Comparison of ENCODE assay signal across 8 mouse cellular contexts in genomic region chr6:54816388-54817065, GRCm38 (mm10). TPM values are rescaled to one million over a fixed set of nuclear protein-coding genes. Genes with fewer than 3 reads are reported as not detected.
DNase-seq lines count a peak whose midpoint lies in the region; ATAC-seq and TF ChIP-seq lines count a peak whose summit lies in the region.

Znrf2 (plus strand) TSS chr6:54816916.

- TF ChIP-seq CTCF in liver, embryonic 14.5 days (IDR thresholded peaks at IDR 0.05; ENCODE audit: low read depth): no peak; the same call in 1 of the 2 replicates
- peak; percentile 47 for TF ChIP-seq CTCF in stomach, postnatal 0 days (IDR thresholded peaks at IDR 0.05; ENCODE audit: low read depth)

- peak within 1 kb of the TSS; percentile 79 for H3K4me3 ChIP-seq in forebrain, embryonic 10.5 days
- H3K4me3 ChIP-seq in heart, embryonic 15.5 days: peak within 1 kb of the TSS; percentile 74
- peak within 1 kb of the TSS; percentile 89 to 93 for H3K4me3 ChIP-seq in liver, embryonic 14.5 days (ENCODE audit: insufficient read depth in 1 of 2, low read depth in 2 of 2, low read length in 2 of 2)
- H3K4me3 ChIP-seq in neural tube, embryonic 11.5 days (ENCODE audit: low read depth, low read length): peak within 1 kb of the TSS; percentile 86
- H3K4me3 ChIP-seq in stomach, postnatal 0 days (ENCODE audit: low read depth, low read length): peak within 1 kb of the TSS; percentile 81

- peaks cover 38% of the 10 kb centered on the region for H3K4me1 ChIP-seq in forebrain, embryonic 10.5 days
- peaks cover 36% of the 10 kb centered on the region for H3K4me1 ChIP-seq in heart, embryonic 15.5 days (replicated peaks)
- H3K4me1 ChIP-seq in liver, embryonic 14.5 days (replicated peaks; ENCODE audit: control insufficient read depth in 2 of 2, insufficient read depth in 2 of 2, low read length in 1 of 2): peaks cover 18 to 24% of the 10 kb centered on the region in 2 experiments
- peaks cover 15% of the 10 kb centered on the region for H3K4me1 ChIP-seq in neural tube, embryonic 11.5 days (ENCODE audit: control insufficient read depth, insufficient read depth, low read length)
- H3K4me1 ChIP-seq in stomach, postnatal 0 days (replicated peaks; ENCODE audit: control insufficient read depth, insufficient read depth): peaks cover 7% of the 10 kb centered on the region; the same call in 1 of the 2 replicates

- H3K27me3 ChIP-seq in forebrain, embryonic 10.5 days (ENCODE audit: poor library complexity, severe bottlenecking): peaks cover 16% of the 10 kb centered on the region
- H3K27me3 ChIP-seq in heart, embryonic 15.5 days: no peaks in the 10 kb centered on the region
- no peaks in the 10 kb centered on the region for H3K27me3 ChIP-seq in liver, embryonic 14.5 days (ENCODE audit: control insufficient read depth, insufficient read depth, low read length)
- H3K27me3 ChIP-seq in neural tube, embryonic 11.5 days (ENCODE audit: control insufficient read depth, insufficient read depth, low read length): no peaks in the 10 kb centered on the region
- H3K27me3 ChIP-seq in stomach, postnatal 0 days (ENCODE audit: control insufficient read depth, insufficient read depth, low read length): no peaks in the 10 kb centered on the region

- H3K36me3 ChIP-seq in forebrain, embryonic 10.5 days (replicated peaks): no peaks in the 10 kb centered on the region
- H3K36me3 ChIP-seq in heart, embryonic 15.5 days: no peaks in the 10 kb centered on the region
- no peaks in the 10 kb centered on the region for H3K36me3 ChIP-seq in liver, embryonic 14.5 days (replicated peaks; ENCODE audit: control insufficient read depth, insufficient read depth, low read depth)
- no peaks in the 10 kb centered on the region for H3K36me3 ChIP-seq in neural tube, embryonic 11.5 days (ENCODE audit: control insufficient read depth, insufficient read depth, low read length)
- H3K36me3 ChIP-seq in stomach, postnatal 0 days (ENCODE audit: control insufficient read depth, insufficient read depth, low read length): no peaks in the 10 kb centered on the region

- WGBS in forebrain, embryonic 10.5 days: under 1% methylated on average over 88 of the region's 88 CpGs
- under 1% methylated on average over 78 of the region's 88 CpGs for WGBS in heart, embryonic 15.5 days
- WGBS in liver, embryonic 14.5 days (ENCODE audit: insufficient replicate concordance): under 1% methylated on average over 74 of the region's 88 CpGs
- WGBS in neural tube, embryonic 11.5 days: under 1% methylated on average over 76 of the region's 88 CpGs
- under 1% methylated on average over 45 of the region's 88 CpGs for WGBS in stomach, postnatal 0 days

- peak; percentile 80 to 85 for DNase-seq in CD8-positive naive resting alpha-beta T cell, adult 2 months (ENCODE audit: low read depth in 2 of 2, low spot score in 2 of 2)
- DNase-seq in c-Kit-positive CD71-negative TER-119-negative erythroid progenitor cells, embryonic 14.5 days (ENCODE audit: low read depth): peak; percentile 90
- peak; percentile 96 for DNase-seq in forebrain, embryonic 10.5 days (ENCODE audit: extremely low spot score, low spot score)
- DNase-seq in kidney, postnatal 25 days: peak; percentile 94 to 98
- peak; percentile 92 to 94 (median 93) for DNase-seq in liver, embryonic 14.5 days (ENCODE audit: low read depth in 3 of 3, low spot score in 3 of 3)
- DNase-seq in neural tube, embryonic 11.5 days (ENCODE audit: low spot score): peak; percentile 98
- peak; percentile 99 for DNase-seq in stomach, postnatal 0 days (ENCODE audit: low spot score)

- peak within 1 kb of the TSS; percentile 94 for H3K27ac ChIP-seq in forebrain, embryonic 10.5 days
- H3K27ac ChIP-seq in heart, embryonic 15.5 days: peak within 1 kb of the TSS; percentile 98
- H3K27ac ChIP-seq in liver, embryonic 14.5 days: peak within 1 kb of the TSS; percentile 84
- peak within 1 kb of the TSS; percentile 99 for H3K27ac ChIP-seq in neural tube, embryonic 11.5 days (ENCODE audit: low read depth, low read length)
- peak within 1 kb of the TSS; percentile 98 for H3K27ac ChIP-seq in stomach, postnatal 0 days (replicated peaks)

- H3K9me3 ChIP-seq in forebrain, embryonic 10.5 days: no peaks in the 10 kb centered on the region
- H3K9me3 ChIP-seq in heart, embryonic 15.5 days (replicated peaks): no peaks in the 10 kb centered on the region
- H3K9me3 ChIP-seq in liver, embryonic 14.5 days (ENCODE audit: control insufficient read depth, low read length): no peaks in the 10 kb centered on the region
- H3K9me3 ChIP-seq in neural tube, embryonic 11.5 days (ENCODE audit: control insufficient read depth, low read length): no peaks in the 10 kb centered on the region
- no peaks in the 10 kb centered on the region for H3K9me3 ChIP-seq in stomach, postnatal 0 days (ENCODE audit: control insufficient read depth, low read length)

- peak within 1 kb of the TSS; percentile 96 for H3K9ac ChIP-seq in heart, embryonic 15.5 days
- H3K9ac ChIP-seq in liver, embryonic 14.5 days (replicated peaks): peak within 1 kb of the TSS; percentile 93
- peak within 1 kb of the TSS; percentile 81 for H3K9ac ChIP-seq in neural tube, embryonic 11.5 days (ENCODE audit: low read length)
- H3K9ac ChIP-seq in stomach, postnatal 0 days (ENCODE audit: low read length): peak within 1 kb of the TSS; percentile 96

- peak; percentile 98 for ATAC-seq in heart, embryonic 15.5 days (replicated peaks; ENCODE audit: insufficient number of reproducible peaks, insufficient read depth, low FRiP score, low read depth)
- ATAC-seq in liver, embryonic 14.5 days (ENCODE audit: insufficient read depth): peak; percentile 98
- peak; percentile 99 for ATAC-seq in neural tube, embryonic 11.5 days (ENCODE audit: insufficient read depth, low FRiP score, low TSS enrichment)
- ATAC-seq in stomach, postnatal 0 days (ENCODE audit: low FRiP score, low TSS enrichment): peak; percentile 99

- no peak for TF ChIP-seq EP300 in liver, embryonic 14.5 days (IDR thresholded peaks at IDR 0.05; ENCODE audit: low read depth)
- TF ChIP-seq EP300 in stomach, postnatal 0 days (optimal IDR thresholded peaks at IDR 0.05): no peak

- peak within 1 kb of the TSS; percentile 55 for H3K4me2 ChIP-seq in heart, embryonic 15.5 days
- peak within 1 kb of the TSS; percentile 91 for H3K4me2 ChIP-seq in liver, embryonic 14.5 days (ENCODE audit: low read depth)
- peak within 1 kb of the TSS; percentile 67 for H3K4me2 ChIP-seq in neural tube, embryonic 11.5 days (ENCODE audit: low read depth)
- peak within 1 kb of the TSS; percentile 76 for H3K4me2 ChIP-seq in stomach, postnatal 0 days (replicated peaks; ENCODE audit: low read depth)

RNA-seq across cellular contexts. Expression of gene Znrf2, which starts in this region (rescaled TPM):
- 1.8 and 2.3 TPM in 2 replicates for polyA plus RNA-seq in forebrain, embryonic 10.5 days (2016; fragmentation: Nextera tagmentation; extraction: Ambion mirVana)
- polyA plus RNA-seq in heart, embryonic 15.5 days (2015; fragmentation: Nextera tagmentation; extraction: Ambion mirVana): 2.7 and 2.8 TPM in 2 replicates
- polyA plus RNA-seq in liver, embryonic 14.5 days (2012; rRNA removed): 2.5 and 3.3 TPM in 2 replicates
- polyA plus RNA-seq in liver, embryonic 14.5 days (2014; fragmentation: Nextera tagmentation; extraction: Ambion mirVana): 2.1 and 2.2 TPM in 2 replicates
- polyA plus RNA-seq in neural tube, embryonic 11.5 days (2014; fragmentation: Nextera tagmentation; extraction: Ambion mirVana): 2.5 and 3.3 TPM in 2 replicates
- 4.5 and 5.2 TPM in 2 replicates for polyA plus RNA-seq in stomach, postnatal 0 days (2015; fragmentation: Nextera tagmentation; extraction: Ambion mirVana)

Comparison
In these comparisons a context has a peak if more than half of its experiments do, and no peak if none do; other contexts are left out.
1. Peak in every context shown above with its lines: DNase-seq, ATAC-seq, H3K4me3 ChIP-seq and H3K27ac ChIP-seq.